Mouse (Mus musculus): Measurements from ENCODE around the gene Fosl2.

The Fosl2 gene

DNA sequence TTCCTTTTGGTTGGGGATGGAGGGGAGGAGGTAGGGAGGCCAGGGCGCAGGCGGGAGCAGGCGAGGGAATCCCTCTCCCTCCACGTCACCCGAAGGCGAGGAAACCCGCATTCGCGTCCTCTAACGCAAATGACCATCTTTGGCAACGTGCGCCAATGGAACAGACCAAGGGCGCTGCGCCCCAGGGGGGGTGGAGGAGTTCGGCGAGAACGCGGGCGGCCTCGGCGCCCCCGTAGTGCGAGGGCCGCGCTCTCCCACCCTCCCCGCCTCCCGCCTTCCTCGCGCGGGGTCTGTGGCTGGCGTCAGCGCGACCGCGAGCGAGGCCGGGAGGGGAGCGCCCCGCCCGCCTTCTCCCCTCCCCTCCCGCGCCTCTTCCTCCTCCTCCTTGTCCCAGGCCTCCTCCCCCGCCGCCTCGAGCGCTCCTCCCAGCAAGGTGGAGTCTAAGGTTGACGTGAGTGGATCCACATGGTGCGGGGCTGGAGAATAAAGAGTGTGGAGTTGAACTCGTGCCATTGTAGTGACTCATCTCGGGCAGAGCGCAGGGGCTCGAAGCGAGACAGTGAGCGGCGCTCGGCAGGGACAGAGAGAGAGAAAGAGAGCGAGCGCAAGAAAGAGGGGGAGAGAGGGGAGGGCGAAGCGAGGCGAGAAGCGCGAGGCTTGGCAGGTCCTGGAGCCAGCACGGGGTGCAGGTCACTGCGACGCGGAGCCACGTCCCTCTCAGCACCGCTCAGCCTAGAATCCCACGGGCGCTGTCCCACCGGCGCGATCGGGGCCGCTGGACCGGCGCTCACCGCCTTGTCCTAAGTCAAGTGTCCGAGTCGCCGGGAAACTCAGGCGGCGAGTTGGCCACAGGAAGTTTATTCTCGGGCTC, at the start of gene Fosl2:
Gene Fosl2 (plus strand): TSS at position 466 of the 871 bp plus-strand sequence.
- peak; percentile 96 for DNase-seq (ENCODE audit: low read depth)

GRCm38 (mm10) chr5:32085971-32086370, 49.6 kb upstream of the Fosl2 start:
- DNase-seq (ENCODE audit: low read depth) = no peak

GRCm38 (mm10) chr5:32086526-32087090, 49.0 kb upstream of the Fosl2 start:
- no peak for DNase-seq (ENCODE audit: low read depth)

DNA sequence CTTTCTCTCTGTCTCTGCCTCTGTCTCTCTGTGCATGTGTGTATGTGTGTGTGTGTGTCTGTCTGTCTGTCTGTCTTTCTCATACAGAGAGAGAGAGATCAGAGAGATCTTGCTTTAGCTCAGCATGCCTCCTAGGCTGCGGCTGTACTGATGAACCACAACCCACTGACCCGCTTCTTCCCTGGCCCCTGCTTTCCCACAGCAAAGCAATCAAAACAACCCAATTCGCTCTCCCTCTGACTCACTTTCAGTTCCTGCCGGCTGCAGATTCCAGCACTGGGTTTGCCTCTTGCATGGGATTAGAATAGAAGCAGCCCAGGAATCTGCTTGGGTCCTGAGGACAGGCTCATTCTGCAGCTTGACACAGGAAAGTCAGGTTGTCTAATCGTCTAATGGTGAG, 46.1 kb upstream of the Fosl2 start:
- DNase-seq (ENCODE audit: low read depth) = no peak

DNA sequence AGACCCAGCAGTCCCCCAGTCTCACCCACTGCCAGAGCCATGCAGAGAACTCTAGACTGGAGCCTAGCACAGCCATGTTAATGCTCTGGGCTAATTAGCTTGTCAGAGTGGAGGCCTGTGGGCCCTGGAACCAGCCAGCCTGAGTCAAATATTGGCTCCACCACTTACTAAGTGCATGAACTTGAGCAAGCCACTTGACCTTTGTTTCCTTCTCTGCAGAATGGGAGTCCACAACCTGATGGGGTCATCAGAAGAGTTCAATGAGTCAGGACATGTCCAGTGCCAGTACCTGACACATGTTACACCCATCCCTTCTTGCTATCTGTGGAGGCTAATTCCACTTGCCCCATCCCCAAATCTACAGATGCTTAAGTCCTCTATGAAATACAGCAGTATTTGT, 43.3 kb upstream of the Fosl2 start:
- no peak for DNase-seq (ENCODE audit: low read depth)

DNA sequence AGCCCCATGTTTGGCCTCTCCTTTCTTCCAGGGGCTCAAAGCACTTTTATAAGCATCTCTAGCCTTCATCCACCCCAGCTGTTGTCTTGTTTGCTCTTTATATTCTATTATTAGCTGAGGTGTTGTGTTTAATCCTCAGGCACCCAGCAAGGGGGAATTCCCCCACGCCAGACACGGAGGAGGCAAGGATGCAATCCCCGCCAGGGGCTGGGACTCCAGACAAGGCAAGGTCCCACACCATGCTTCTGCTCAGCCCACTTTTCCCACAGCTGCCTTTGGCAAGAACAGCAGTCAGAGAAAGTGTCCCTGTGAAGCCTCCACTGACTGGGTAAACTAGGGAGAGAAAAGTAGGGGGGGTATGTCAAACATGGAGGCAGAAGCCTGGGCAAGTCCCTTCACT, 36.9 kb upstream of the Fosl2 start:
- no peak for DNase-seq (ENCODE audit: low read depth)

DNA sequence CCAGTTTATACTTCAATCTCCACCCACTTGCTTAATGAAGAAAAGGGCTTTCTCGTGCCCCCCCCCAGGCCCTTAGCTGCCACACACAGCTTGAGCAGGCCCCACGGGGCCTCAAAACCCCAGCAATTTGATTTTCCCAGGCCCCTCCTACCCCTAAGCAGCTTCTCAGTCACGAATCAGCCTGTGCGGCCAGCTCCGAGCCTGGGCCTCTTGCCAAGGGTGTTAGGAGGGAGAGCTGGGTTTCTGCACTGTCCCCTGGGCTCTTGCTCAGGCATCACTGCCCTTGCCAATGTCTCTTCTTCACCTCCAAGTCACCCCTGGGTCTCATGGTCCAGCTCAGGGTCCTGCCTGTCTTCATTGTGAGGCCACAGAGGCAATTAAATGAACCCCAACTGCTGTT, 33.1 kb upstream of the Fosl2 start:
- no peak for DNase-seq (ENCODE audit: low read depth)

DNA sequence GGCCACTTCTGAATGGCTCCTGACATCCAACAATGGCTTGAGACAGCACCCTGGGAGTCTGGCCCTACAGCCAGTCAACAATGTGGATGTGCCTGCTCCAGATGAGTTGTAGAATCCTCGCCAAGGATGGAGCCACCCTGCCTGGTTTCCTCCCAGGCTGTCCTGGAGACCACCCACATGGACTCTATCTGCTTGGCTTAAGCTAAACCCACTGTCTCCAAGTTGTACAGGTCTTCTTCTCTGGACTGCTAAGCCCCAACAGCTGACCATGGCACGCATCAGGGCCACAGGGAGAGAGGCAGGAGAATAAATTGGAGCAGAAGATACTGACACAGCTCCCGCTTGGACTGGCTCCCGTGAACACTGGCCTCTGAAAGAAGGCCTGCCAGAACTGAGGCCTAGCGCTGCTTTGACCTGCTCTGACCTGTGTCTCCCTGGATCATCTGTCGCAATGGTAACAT, 32.6 kb upstream of the Fosl2 start:
- no peak for DNase-seq (ENCODE audit: low read depth)

DNA sequence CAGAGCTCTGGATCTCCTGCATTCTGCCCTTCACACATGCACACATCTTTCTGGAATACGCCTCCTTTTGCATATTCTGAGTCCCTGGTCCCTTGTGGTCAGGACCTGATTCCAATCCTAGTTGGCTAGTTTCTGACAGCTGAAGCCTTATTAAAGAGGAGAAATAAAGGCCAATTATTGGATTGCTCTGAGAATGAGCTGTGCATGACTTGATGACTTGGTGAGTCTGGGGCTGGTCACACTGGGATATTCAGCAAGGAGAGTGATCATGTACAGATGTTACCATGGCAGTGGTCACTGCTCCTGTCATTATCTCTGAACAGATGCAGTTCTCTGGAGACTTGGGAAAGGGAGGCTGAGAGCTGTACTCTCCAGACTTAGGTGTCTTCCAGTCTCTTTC, 32.1 kb upstream of the Fosl2 start:
- no peak for DNase-seq (ENCODE audit: low read depth)

GRCm38 (mm10) chr5:32104119-32104990, 31.2 kb upstream of the Fosl2 start:
- peak; percentile 89 for DNase-seq (ENCODE audit: low read depth)

GRCm38 (mm10) chr5:32106473-32107140, 29.0 kb upstream of the Fosl2 start:
- no peak for DNase-seq (ENCODE audit: low read depth)

GRCm38 (mm10) chr5:32110651-32111050, 24.9 kb upstream of the Fosl2 start:
- DNase-seq (ENCODE audit: low read depth) = peak; percentile 40

DNA sequence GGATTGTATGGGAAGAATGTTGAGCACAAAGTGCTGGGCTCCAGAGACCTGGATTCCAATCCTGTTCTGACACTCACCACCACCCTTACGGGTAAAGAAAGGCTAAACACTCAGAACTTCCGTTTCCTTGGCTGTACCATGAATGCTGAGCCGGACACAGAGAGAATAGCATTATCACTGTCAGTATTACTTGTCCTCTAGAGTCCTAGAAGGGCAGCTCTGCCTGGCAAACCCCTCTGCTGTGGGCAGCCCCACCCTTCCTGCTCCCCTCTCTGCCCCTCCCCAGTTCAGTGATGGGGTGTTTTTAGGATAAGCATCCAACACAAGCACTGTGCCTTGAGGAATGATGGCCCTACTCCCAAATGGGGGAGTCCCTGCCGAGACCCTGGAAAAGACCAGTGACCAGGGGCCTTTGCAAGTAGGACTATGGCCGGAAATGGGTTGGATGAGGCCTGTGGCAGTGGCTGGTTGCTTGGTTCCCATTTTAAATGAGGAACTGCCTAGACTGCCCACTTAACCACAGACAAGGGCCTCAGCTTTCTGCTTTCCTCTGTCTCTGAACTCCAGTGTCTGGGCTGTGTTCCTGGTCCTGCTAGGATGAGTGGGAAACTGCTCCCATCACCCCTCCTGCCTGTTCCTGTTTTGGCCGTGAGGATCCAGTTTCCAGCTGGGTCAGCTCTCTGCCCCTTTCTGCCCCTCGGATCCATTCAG, 23.2 kb upstream of the Fosl2 start:
- DNase-seq (ENCODE audit: low read depth) = no peak

- no peak for DNase-seq (ENCODE audit: low read depth)
Measured at GRCm38 (mm10) chr5:32120901-32121376, 14.7 kb upstream of the Fosl2 start.

DNA sequence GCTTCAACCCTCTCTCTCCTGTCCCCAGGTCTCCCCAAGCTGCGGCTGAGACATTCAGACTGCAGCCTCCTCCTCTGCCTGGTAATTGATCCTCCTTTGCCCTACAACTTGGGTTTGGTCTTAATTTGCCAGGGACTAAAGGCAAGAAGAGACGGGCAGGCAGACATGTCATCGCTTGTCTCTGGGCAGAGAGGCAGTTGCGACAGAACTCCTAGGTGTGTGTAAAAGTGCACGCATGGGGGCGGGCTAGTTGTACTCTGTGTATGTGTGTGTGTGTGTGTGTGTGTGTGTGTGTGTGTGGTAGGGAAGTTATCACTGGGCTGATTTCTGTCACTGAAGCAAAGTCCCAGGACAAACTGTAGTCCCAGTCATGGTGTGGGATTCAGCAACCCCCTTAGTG, 13.7 kb upstream of the Fosl2 start:
- no peak for DNase-seq (ENCODE audit: low read depth)

DNA sequence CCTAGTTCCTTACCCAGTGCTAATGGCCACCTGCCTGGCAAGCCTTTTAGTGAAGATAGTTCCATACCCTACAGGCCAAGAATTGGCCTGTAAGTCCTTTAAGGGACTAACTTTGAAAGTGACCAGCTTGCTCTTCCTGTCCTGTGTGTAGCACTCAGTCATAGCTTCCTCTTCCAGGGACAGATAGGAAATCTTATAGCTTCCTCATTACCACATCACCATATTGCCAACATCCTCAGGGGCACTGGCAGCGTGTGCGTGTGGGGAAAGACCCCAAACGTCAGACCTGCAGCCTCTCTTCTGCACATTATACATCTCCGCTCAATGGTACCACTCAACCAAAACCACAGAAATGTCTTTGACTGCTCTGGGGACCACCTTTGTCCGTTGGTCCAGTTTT, 13.2 kb upstream of the Fosl2 start:
- DNase-seq (ENCODE audit: low read depth) = no peak

- DNase-seq (ENCODE audit: low read depth) = no peak
Measured at GRCm38 (mm10) chr5:32124957-32125356, 10.6 kb upstream of the Fosl2 start.

GRCm38 (mm10) chr5:32127226-32127625, 8.4 kb upstream of the Fosl2 start:
- no peak for DNase-seq (ENCODE audit: low read depth)

GRCm38 (mm10) chr5:32127927-32128326, 7.7 kb upstream of the Fosl2 start:
- no peak for DNase-seq (ENCODE audit: low read depth)

DNA sequence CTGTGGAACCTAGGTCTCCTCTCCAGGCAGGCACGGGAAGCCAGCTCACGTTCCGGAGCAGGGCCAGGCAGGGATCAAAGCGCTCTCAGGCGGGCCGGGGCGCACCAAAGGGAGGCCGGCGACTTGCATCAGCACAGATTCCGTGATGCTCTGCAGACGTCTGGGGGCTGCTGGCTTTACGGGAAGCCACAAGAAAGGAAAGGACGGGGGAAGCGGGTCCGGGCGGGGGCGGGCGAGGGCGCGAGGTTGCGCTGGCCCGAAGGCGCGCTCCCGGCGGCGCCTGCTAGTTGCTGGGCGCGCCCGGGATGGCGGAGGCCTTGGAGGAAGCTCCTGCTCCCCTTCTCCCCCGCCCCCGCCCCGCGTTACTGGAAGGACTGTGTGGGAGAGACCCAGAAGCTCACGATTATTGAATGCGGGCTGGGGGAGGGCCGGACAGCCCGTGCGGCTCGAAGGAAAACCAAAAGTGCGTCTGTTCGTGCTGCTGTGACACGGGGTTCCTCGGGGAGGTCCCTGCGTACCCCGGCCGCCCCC, 2.6 kb upstream of the Fosl2 start:
- DNase-seq (ENCODE audit: low read depth) = peak; percentile 74

- DNase-seq (ENCODE audit: low read depth) = peak; percentile 80
Measured at GRCm38 (mm10) chr5:32133549-32134004, 2.0 kb upstream of the Fosl2 start.
